ENCODE assay signal across 8 mouse cellular contexts in the genomic region with DNA sequence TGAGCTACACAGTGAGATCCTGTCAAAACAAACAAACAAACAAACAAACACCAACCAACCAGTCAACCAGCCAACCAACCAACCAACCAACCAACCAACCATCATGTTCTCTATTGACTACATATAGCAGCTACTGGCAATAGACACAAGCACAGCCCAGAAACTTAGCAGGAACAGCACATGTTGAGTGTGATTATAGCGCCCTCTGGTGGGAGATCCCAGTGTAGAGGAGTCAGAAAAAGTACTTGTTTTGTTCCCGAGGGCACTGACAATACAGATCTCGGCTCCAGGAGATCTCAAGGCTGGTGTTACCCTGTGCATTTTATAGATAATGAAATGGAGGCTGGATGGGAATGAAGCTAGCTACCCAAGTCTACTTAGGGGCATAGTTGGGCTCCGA. TPM values are rescaled to one million over a fixed set of nuclear protein-coding genes. Genes with fewer than 3 reads are reported as not detected.
A peak's percentile ranks its signal among the peaks of the same experiment; 100 is the strongest.
DNase-seq lines count a peak whose midpoint lies in the region; ATAC-seq and TF ChIP-seq lines count a peak whose summit lies in the region.

No protein-coding gene starts in this region.

- no peak overlapping the region for H3K9ac ChIP-seq in neural tube, embryonic 11.5 days (ENCODE audit: low read length)
- no peak overlapping the region for H3K9ac ChIP-seq in neural tube, embryonic 15.5 days (replicated peaks)
- H3K9ac ChIP-seq in limb, embryonic 11.5 days (ENCODE audit: low read length): no peak overlapping the region

- H3K4me2 ChIP-seq in neural tube, embryonic 11.5 days (ENCODE audit: low read depth): no peak overlapping the region
- no peak overlapping the region for H3K4me2 ChIP-seq in neural tube, embryonic 15.5 days
- no peak overlapping the region for H3K4me2 ChIP-seq in limb, embryonic 11.5 days (ENCODE audit: low read depth, severe bottlenecking)

- intact Hi-C loops in gastrocnemius, adult 2 months (cut with DNase I): no loop called here
- intact Hi-C loops in gastrocnemius, postnatal 36 days (cut with DNase I): no loop called here

- peaks cover 13% of the 10 kb centered on the region for H3K4me1 ChIP-seq in neural tube, embryonic 11.5 days (ENCODE audit: control insufficient read depth, insufficient read depth, low read length)
- peaks cover 19% of the 10 kb centered on the region for H3K4me1 ChIP-seq in neural tube, embryonic 15.5 days
- 0 out of 2 replicates have a peak, but pooled peaks cover 2% of the 10 kb centered on the region for H3K4me1 ChIP-seq in limb, embryonic 11.5 days (ENCODE audit: control insufficient read depth, insufficient read depth, low read length)

- no peak overlapping the region for H3K4me3 ChIP-seq in gastrocnemius, adult 2 months
- no peak overlapping the region for H3K4me3 ChIP-seq in neural tube, embryonic 11.5 days (ENCODE audit: low read depth, low read length)
- H3K4me3 ChIP-seq in neural tube, embryonic 15.5 days (replicated peaks): no peak overlapping the region
- no peak overlapping the region for H3K4me3 ChIP-seq in limb, embryonic 11.5 days (ENCODE audit: low read depth, low read length)

- no peak overlapping the region for H3K27ac ChIP-seq in gastrocnemius, adult 2 months
- no peak overlapping the region for H3K27ac ChIP-seq in neural tube, embryonic 11.5 days (ENCODE audit: low read depth, low read length)
- no peak overlapping the region for H3K27ac ChIP-seq in neural tube, embryonic 15.5 days (replicated peaks)
- H3K27ac ChIP-seq in limb, embryonic 11.5 days (replicated peaks; ENCODE audit: low read depth, low read length): no peak overlapping the region

- ATAC-seq in neural tube, embryonic 11.5 days (ENCODE audit: insufficient read depth, low FRiP score, low TSS enrichment): no peak
- ATAC-seq in neural tube, embryonic 15.5 days (ENCODE audit: low FRiP score): no peak
- no peak for ATAC-seq in limb, embryonic 11.5 days (ENCODE audit: insufficient number of reproducible peaks, low FRiP score, low TSS enrichment, low read depth)

- TF ChIP-seq CTCF in gastrocnemius, adult 2 months (IDR thresholded peaks at IDR 0.05): peak; percentile 54

- no peaks in the 10 kb centered on the region for H3K27me3 ChIP-seq in neural tube, embryonic 11.5 days (ENCODE audit: control insufficient read depth, insufficient read depth, low read length)
- no peaks in the 10 kb centered on the region for H3K27me3 ChIP-seq in neural tube, embryonic 15.5 days (replicated peaks)
- no peaks in the 10 kb centered on the region for H3K27me3 ChIP-seq in limb, embryonic 11.5 days (ENCODE audit: control insufficient read depth, insufficient read depth, low read length)

- no peak for DNase-seq in gastrocnemius, adult 2 months
- no peak for DNase-seq in gastrocnemius, postnatal 36 days
- peak; percentile 58 for DNase-seq in neural tube, embryonic 11.5 days (ENCODE audit: low spot score)
- DNase-seq in adrenal gland, adult 18-20 months (ENCODE audit: low spot score in 2 of 2): peak; percentile 37 to 41
- DNase-seq in limb, embryonic 11.5 days (ENCODE audit: low spot score): peak; percentile 71
- peak; percentile 60 for DNase-seq in testis, postnatal 10 days (ENCODE audit: low spot score)
- no peak for DNase-seq in right cerebral cortex, adult 18-20 months

- no peaks in the 10 kb centered on the region for H3K9me3 ChIP-seq in neural tube, embryonic 11.5 days (ENCODE audit: control insufficient read depth, low read length)
- H3K9me3 ChIP-seq in neural tube, embryonic 15.5 days (replicated peaks): no peaks in the 10 kb centered on the region
- no peaks in the 10 kb centered on the region for H3K9me3 ChIP-seq in limb, embryonic 11.5 days (ENCODE audit: control insufficient read depth, low read length)

- WGBS in neural tube, embryonic 11.5 days: 54% methylated on average over 4 of the region's 4 CpGs
- 54% methylated on average over 4 of the region's 4 CpGs for WGBS in neural tube, embryonic 15.5 days
- 59% methylated on average over 4 of the region's 4 CpGs for WGBS in limb, embryonic 11.5 days

- no peaks in the 10 kb centered on the region; the same call in 1 of the 2 replicates for H3K36me3 ChIP-seq in neural tube, embryonic 11.5 days (ENCODE audit: control insufficient read depth, insufficient read depth, low read length)
- peaks cover 10% of the 10 kb centered on the region; the same call in 1 of the 2 replicates for H3K36me3 ChIP-seq in neural tube, embryonic 15.5 days
- H3K36me3 ChIP-seq in limb, embryonic 11.5 days (ENCODE audit: control insufficient read depth, insufficient read depth, low read length): no peaks in the 10 kb centered on the region; the same call in 1 of the 2 replicates

RNA-seq across cellular contexts. Expression of a gene that starts 18.4 kb away (rescaled TPM):
- 10 to 100 TPM; 40.7 to 43.1 TPM for total RNA-seq in gastrocnemius, adult 2 months (2021)
- total RNA-seq in gastrocnemius, postnatal 36 days (2021): 10 to 100 TPM; 39.3 to 42.6 TPM
- 115 and 116 TPM in 2 replicates for polyA plus RNA-seq in neural tube, embryonic 11.5 days (2014; fragmentation: Nextera tagmentation; extraction: Ambion mirVana)
- 66.2 and 77.0 TPM in 2 replicates for polyA plus RNA-seq in neural tube, embryonic 15.5 days (2015; fragmentation: Nextera tagmentation; extraction: Ambion mirVana)
- 10 to 100 TPM; 62.2 to 67.7 TPM for total RNA-seq in adrenal gland, adult 18-20 months (2021)
- polyA plus RNA-seq in limb, embryonic 11.5 days (2014; fragmentation: Nextera tagmentation; extraction: Ambion mirVana): 111 and 121 TPM in 2 replicates

RNA-seq across cellular contexts. Expression of a gene that starts 54.0 kb away (rescaled TPM):
- not detected for total RNA-seq in gastrocnemius, adult 2 months (2021)
- not detected for total RNA-seq in gastrocnemius, postnatal 36 days (2021)
- 4.3 and 4.9 TPM in 2 replicates for polyA plus RNA-seq in neural tube, embryonic 11.5 days (2014; fragmentation: Nextera tagmentation; extraction: Ambion mirVana)
- 23.8 and 31.4 TPM in 2 replicates for polyA plus RNA-seq in neural tube, embryonic 15.5 days (2015; fragmentation: Nextera tagmentation; extraction: Ambion mirVana)
- under 1 TPM; 0.32 to 0.46 TPM for total RNA-seq in adrenal gland, adult 18-20 months (2021)
- polyA plus RNA-seq in limb, embryonic 11.5 days (2014; fragmentation: Nextera tagmentation; extraction: Ambion mirVana): not detected in 2 replicates

Comparison
In these comparisons a context has a peak if more than half of its experiments do, and no peak if none do; other contexts are left out.
1. DNase-seq: peak in neural tube, embryonic 11.5 days (single experiment), adrenal gland, adult 18-20 months (2 of 2), limb, embryonic 11.5 days (single experiment) and testis, postnatal 10 days (single experiment); none in gastrocnemius, adult 2 months (single experiment), gastrocnemius, postnatal 36 days (0 of 2) and right cerebral cortex, adult 18-20 months (single experiment).